ENCODE assay signal across 13 mouse cellular contexts in genomic region chr2:6142915-6143654, GRCm38 (mm10). TPM values are rescaled to one million over a fixed set of nuclear protein-coding genes. Genes with fewer than 3 reads are reported as not detected.
DNase-seq lines count a peak whose midpoint lies in the region; ATAC-seq lines count a peak whose summit lies in the region.
"Had no signal": no experiment of that assay in that cellular context is flagged by ENCODE, and none has a peak within 500 bp of the region (broad histone marks: within the 10 kb centered on the region; RNA-seq: fewer than 3 reads in every experiment).

No protein-coding gene starts in this region.

- no peaks in the 10 kb centered on the region for H3K36me3 ChIP-seq in forebrain, embryonic 13.5 days (ENCODE audit: poor library complexity, severe bottlenecking)
- H3K36me3 ChIP-seq in forebrain, embryonic 10.5 days (replicated peaks): no peaks in the 10 kb centered on the region
- H3K36me3 ChIP-seq: embryonic facial prominence, embryonic 12.5 days; lung, embryonic 15.5 days had no signal

- 57% methylated on average over 16 of the region's 16 CpGs for WGBS in forebrain, embryonic 13.5 days
- 79% methylated on average over 16 of the region's 16 CpGs for WGBS in forebrain, embryonic 10.5 days

- no peak overlapping the region for H3K27ac ChIP-seq in forebrain, embryonic 13.5 days
- H3K27ac ChIP-seq in forebrain, embryonic 10.5 days: no peak overlapping the region
- H3K27ac ChIP-seq: embryonic facial prominence, embryonic 12.5 days; lung, embryonic 15.5 days had no signal

- peak; percentile 24; the same call in 1 of the 2 replicates for ATAC-seq in forebrain, embryonic 13.5 days
- no peak for ATAC-seq in megakaryocyte progenitor cell, adult 5-6 weeks (replicated peaks; ENCODE audit: poor library complexity)

- DNase-seq in forebrain, embryonic 10.5 days (ENCODE audit: extremely low spot score, low spot score): no peak
- peak; percentile 29 to 47 for DNase-seq in layer of hippocampus, postnatal 10 days (ENCODE audit: low spot score in 2 of 2)
- DNase-seq in layer of hippocampus, adult 9-10 months (ENCODE audit: low spot score): no peak
- DNase-seq in right cerebral cortex, postnatal 10 days (ENCODE audit: low spot score in 2 of 2): peak; percentile 53 to 66
- no peak for DNase-seq in right cerebral cortex, adult 18-20 months
- no peak for DNase-seq in gastrocnemius, postnatal 25 days
- DNase-seq: cerebellum, adult 9-11 months; heart, postnatal 4 days had no signal

- H3K4me3 ChIP-seq in forebrain, embryonic 13.5 days: no peak overlapping the region
- no peak overlapping the region for H3K4me3 ChIP-seq in forebrain, embryonic 10.5 days
- H3K4me3 ChIP-seq: embryonic facial prominence, embryonic 12.5 days; lung, embryonic 15.5 days had no signal

- no peak overlapping the region for H3K4me2 ChIP-seq in forebrain, embryonic 13.5 days
- H3K4me2 ChIP-seq: embryonic facial prominence, embryonic 12.5 days; lung, embryonic 15.5 days had no signal

- H3K27me3 ChIP-seq in forebrain, embryonic 13.5 days: no peaks in the 10 kb centered on the region
- no peaks in the 10 kb centered on the region for H3K27me3 ChIP-seq in forebrain, embryonic 10.5 days (ENCODE audit: poor library complexity, severe bottlenecking)
- H3K27me3 ChIP-seq: embryonic facial prominence, embryonic 12.5 days; lung, embryonic 15.5 days had no signal

- no peak overlapping the region for H3K9ac ChIP-seq in forebrain, embryonic 13.5 days
- H3K9ac ChIP-seq: embryonic facial prominence, embryonic 12.5 days; lung, embryonic 15.5 days had no signal

- peaks cover 7% of the 10 kb centered on the region; the same call in 1 of the 2 replicates for H3K4me1 ChIP-seq in forebrain, embryonic 13.5 days
- peaks cover 9% of the 10 kb centered on the region; the same call in 1 of the 2 replicates for H3K4me1 ChIP-seq in forebrain, embryonic 10.5 days
- H3K4me1 ChIP-seq: embryonic facial prominence, embryonic 12.5 days; lung, embryonic 15.5 days had no signal

- H3K9me3 ChIP-seq in forebrain, embryonic 13.5 days (replicated peaks): peaks cover 3% of the 10 kb centered on the region; the same call in 1 of the 2 replicates
- no peaks in the 10 kb centered on the region for H3K9me3 ChIP-seq in forebrain, embryonic 10.5 days
- H3K9me3 ChIP-seq: embryonic facial prominence, embryonic 12.5 days; lung, embryonic 15.5 days had no signal

RNA-seq across cellular contexts. Expression of gene Proser2, which starts 13.1 kb away (rescaled TPM):
- polyA plus RNA-seq in forebrain, embryonic 13.5 days (2015; fragmentation: Nextera tagmentation; extraction: Ambion mirVana): 1.9 and 2.4 TPM in 2 replicates
- polyA plus RNA-seq in forebrain, embryonic 10.5 days (2016; fragmentation: Nextera tagmentation; extraction: Ambion mirVana): 2.3 and 2.9 TPM in 2 replicates
- total RNA-seq in layer of hippocampus, postnatal 10 days (2021): 1 to 10 TPM; 2.2 to 3.2 TPM
- 0.15 TPM in 1 of 2 replicates, not detected in the other for total RNA-seq in megakaryocyte progenitor cell, adult 5-6 weeks (2015)
- not detected in 2 replicates for total RNA-seq in megakaryocyte progenitor cell, adult 5-6 weeks (2017)
- total RNA-seq in gastrocnemius, postnatal 25 days (2021): under 1 TPM; 0.43 to 0.97 TPM
- total RNA-seq: MEL had no signal

Comparison
In these comparisons a context has a peak if more than half of its experiments do, and no peak if none do; other contexts are left out.
1. DNase-seq: peak in layer of hippocampus, postnatal 10 days (2 of 2) and right cerebral cortex, postnatal 10 days (2 of 2); none in forebrain, embryonic 10.5 days (single experiment), layer of hippocampus, adult 9-10 months (single experiment), right cerebral cortex, adult 18-20 months (single experiment) and gastrocnemius, postnatal 25 days (single experiment).